Mouse (Mus musculus) heart, postnatal 0 days (tissue): ENCODE data around the gene Lrrc47.

Experiments used
- CTCF ChIP-seq: IDR thresholded peaks from 2 replicates; pipeline ENCODE4 v1.5.1; 2016; ENCODE audit warnings: antibody characterized with exemption, control low read depth, low read depth
- EP300 ChIP-seq: IDR thresholded peaks from 2 replicates; pipeline ENCODE4 v1.6.1; 2016; ENCODE audit warnings: antibody characterized with exemption, low read depth

- TF ChIP-seq CTCF (no peak), EP300 (no peak)
Observed at GRCm38 (mm10) chr4:153993505-153993904, 18.0 kb upstream of the Lrrc47 start.
